Mouse (Mus musculus) urinary bladder, postnatal 14 days (tissue): Measurements from ENCODE around the gene Sspo.
"Not testable (repeated sequence)": the region's sequence is repeated elsewhere in the genome, so short reads cannot be mapped to it uniquely, and the experiment has no call there.

ENCODE experiments used
- DNase-seq: peaks from one replicate; pipeline ENCODE4 v3.0.0; 2021; ENCODE audit warnings: low spot score

Gene Sspo

DNA sequence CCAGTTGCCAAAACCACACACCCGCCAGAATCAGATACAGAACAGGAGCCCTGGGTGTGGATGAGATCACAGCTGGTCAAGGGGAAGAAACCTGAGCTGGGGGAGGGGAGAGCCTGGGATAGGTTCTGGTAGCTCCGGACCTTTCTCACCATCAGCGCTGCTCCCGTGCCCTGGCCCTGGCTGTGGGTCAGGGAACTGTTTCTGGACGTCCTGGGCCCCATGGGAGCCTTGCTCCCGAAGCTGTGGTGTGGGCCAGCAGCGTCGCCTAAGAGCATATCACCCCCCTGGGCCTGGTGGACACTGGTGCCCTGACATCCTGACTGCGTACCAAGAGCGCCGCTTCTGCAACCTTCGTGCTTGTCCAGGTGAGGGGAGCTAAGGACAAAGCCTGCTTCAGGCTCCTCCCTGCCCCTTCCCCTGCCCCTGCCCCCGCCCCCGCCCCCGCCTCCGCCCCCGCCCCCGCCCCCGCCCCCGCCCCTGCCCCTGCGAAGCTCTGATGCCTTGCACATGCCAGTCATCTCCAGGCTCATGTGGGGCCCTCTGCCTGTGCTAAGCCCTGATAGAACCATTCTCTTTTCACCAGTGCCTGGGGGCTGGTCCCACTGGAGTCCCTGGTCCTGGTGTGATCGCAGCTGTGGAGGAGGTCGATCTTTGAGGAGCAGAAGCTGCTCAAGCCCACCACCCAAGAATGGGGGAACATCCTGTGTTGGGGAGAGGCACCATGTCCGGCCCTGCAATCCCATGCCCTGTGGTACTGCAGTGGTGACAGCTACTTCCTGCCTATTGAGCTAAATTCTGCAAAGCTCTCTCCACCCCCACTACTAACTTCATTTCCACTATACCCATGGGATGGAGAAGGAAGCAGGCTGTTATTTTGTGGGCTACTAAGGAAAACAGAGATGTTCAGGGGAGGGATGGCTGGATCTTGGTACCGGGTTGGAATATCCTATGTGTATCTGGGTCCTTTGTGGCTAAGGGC, 40.0 kb downstream of the Sspo start:
- DNase-seq, result peak; percentile 8

DNA sequence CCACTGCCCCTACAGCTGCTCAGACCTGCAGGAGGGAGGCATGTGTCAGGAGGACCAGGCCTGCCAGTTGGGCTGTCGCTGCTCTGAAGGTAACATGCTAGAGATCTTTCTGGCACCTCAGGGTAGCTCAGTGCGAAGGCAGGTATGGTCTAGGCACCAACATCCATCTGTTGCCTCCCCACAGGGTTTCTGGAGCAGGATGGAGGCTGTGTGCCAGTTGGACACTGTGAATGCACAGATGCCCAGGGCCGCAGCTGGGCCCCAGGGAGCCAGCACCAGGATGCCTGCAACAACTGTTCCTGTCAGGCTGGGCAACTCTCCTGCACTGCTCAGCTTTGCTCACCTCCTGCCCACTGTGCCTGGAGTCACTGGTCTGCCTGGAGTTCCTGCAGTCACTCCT, 41.7 kb downstream of the Sspo start:
- no peak for DNase-seq

- no peak for DNase-seq
These were observed 43.3 kb downstream of the Sspo start for GRCm38 (mm10) chr6:48491361-48491760.

GRCm38 (mm10) chr6:48493136-48493730, 45.2 kb downstream of the Sspo start:
- no peak for DNase-seq

DNA sequence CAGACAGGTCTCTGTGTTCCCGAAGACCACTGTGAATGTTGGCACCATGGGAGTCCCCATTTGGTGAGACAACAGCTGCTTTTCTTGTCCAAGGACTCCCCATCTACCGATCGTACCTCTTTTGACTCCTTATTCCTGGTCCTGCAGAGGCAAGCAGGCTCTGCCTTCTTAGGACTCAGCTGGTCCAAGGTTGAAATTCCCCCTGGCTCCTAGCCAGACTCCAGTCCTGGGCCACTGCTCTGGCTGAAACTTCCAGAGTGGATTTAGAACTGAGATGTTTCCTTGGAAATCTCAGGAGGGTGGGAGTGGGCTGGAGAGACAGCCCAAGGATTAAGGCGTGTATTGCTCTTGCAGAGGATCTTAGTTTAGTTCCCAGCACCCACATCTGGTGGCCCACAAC, 49.5 kb downstream of the Sspo start:
- DNase-seq, result no peak

- DNase-seq, result no peak
These were observed 55.8 kb downstream of the Sspo start for GRCm38 (mm10) chr6:48503847-48504240.

- DNase-seq, result peak; percentile 80
These were observed 56.3 kb downstream of the Sspo start for GRCm38 (mm10) chr6:48504241-48504854.

GRCm38 (mm10) chr6:48508087-48508486, 60.1 kb downstream of the Sspo start:
- no peak for DNase-seq

GRCm38 (mm10) chr6:48510426-48510825, 62.4 kb downstream of the Sspo start:
- no peak for DNase-seq

DNA sequence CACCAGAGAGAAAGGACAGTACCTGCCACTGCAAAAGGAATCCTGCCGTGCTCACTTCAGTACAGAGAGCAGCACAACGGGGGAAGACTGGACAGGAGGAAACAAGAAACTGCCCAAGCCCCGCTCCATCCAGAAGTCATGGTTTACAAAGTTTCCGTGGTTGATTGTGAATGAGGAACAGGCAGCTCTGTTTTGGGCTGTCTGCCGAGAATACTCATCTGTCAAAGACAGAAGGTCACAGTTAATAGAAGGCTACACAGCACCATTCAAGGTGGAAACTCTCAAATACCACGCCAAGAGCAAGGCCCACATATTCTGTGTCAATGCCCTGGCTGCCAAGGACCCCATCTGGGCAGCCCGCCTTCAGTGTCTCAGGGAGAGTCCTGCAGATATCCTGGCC, 63.8 kb downstream of the Sspo start:
- no peak for DNase-seq

GRCm38 (mm10) chr6:48524882-48525281, 76.9 kb downstream of the Sspo start:
- not testable (repeated sequence) for DNase-seq

GRCm38 (mm10) chr6:48527901-48528300, 79.9 kb downstream of the Sspo start:
- no peak for DNase-seq

DNA sequence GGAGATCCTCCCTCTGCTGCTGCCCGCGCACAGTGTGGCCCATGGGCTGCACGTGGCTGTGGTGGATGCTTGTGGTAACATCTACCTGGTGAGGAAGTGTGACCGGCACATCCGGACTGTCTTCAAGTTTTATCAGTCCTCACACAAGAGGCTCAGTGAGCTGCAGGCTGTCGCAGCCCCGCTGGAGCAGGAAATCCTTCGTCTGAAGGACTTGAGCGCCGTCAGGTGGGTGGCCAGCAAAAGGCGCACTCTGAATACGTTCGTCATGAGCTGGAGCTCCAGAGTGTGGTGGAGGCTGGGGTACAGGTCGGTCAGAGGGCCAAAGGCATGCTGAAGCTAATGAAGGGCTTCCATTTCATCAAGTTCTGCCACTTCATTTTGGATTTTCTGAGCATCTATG, 81.2 kb downstream of the Sspo start:
- no peak for DNase-seq

GRCm38 (mm10) chr6:48529871-48530440, 81.9 kb downstream of the Sspo start:
- DNase-seq, result no peak

GRCm38 (mm10) chr6:48530862-48531261, 82.8 kb downstream of the Sspo start:
- no peak for DNase-seq

DNA sequence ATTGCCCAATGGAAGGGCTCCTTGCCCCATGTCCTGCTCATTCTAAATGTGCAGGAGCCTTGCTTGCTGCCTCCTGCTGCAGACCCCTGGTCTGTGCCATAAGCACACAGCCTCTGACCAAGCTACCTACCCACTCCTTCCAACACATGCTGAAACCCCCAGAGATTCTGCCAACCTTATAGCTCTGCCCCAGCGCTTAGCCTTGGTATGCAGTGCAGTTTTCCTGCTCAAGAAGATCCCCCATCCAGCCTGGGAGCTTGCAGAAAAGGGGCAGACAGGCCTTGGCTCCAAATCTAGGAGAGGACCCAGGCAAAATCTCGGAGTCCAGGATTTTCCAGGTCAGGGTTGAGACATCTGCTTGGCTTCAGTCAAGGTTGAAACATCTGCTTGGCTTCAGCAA, 85.4 kb downstream of the Sspo start:
- no peak for DNase-seq

DNA sequence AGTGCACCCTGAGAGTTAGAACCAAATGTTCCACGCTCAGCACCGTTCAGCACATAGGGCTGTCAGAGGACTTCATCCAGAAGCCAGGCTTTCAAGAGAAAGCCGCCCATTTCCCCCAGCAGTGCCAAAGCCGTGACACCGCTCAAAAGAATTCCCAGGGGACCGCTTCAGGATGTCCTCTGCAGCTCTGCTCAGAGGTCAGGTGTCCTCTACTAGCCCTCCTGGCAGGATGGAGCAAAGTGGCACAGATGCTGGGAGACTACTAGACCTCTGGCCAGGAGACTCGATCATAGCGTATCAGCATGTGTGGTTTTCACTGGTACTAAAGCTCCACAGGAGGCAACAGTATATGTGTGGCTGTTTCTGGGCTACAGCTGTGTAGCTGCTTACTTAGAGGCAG, 86.9 kb downstream of the Sspo start:
- no peak for DNase-seq

GRCm38 (mm10) chr6:48536091-48536490, 88.1 kb downstream of the Sspo start:
- no peak for DNase-seq

DNA sequence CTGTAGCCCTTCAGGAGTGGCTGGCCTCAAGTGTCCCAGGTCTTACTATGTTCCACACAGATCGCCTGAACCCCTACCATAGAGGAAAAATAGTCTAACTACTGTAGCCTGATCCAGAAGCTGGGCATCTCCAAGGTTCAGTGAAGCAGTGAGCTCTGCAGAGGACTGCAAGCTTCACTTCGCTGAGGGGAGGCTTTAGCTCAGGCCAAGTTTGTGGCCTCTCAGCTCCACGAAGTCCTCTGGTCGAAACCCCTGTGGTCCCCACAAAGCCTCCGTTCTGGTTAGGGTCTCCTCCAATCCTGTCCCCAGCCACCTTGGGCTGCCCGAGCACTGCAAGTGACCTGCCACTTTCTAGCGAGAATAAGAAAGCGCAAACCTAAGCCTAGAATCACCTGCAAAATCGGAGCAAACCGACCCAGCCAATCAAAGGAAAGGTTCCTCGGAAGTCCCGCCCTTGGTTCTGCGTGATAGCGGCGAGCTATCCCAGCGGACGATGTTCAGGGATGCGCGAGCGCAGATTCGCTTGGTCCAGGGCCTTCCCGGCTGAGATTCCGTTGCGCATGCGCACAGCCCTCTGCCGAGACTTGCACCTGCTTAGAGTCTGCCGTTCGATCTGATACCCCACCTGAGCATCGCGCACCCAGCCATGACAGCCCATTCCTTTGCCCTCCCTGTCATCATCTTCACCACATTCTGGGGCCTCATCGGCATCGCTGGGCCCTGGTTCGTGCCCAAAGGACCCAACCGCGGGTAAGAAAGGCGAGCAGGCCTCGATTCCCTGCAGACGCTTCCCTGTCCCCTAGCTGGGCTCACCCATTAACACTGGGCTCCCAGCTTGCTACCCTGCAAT, 89.3 kb downstream of the Sspo start, which contains the start of gene Atp6v0e2:
Gene Atp6v0e2 (plus strand): TSS at position 511 of the 850 bp plus-strand sequence.
- DNase-seq, result peak; percentile 83

GRCm38 (mm10) chr6:48538841-48539737, 91.1 kb downstream of the Sspo start:
- peak; percentile 83 for DNase-seq

DNA sequence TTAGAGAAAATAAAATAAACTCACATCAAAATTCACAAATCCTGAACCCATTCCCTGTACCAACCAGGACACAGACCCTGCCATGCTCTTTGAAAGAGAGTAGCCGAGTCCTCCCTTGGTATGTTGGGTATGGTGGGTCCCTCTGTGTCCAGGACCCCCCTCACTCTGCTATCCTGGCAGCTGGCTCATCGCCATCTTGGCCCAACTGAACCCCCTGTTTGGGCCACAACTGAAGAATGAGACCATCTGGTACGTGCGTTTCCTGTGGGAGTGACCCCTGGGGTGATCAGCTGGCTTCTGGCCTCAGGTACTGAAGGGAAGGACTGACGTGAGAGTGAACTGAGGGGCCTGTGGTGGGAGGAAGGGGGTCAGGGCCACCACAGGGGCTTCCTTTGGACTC, 91.8 kb downstream of the Sspo start:
- no peak for DNase-seq
